In the genomic region with DNA sequence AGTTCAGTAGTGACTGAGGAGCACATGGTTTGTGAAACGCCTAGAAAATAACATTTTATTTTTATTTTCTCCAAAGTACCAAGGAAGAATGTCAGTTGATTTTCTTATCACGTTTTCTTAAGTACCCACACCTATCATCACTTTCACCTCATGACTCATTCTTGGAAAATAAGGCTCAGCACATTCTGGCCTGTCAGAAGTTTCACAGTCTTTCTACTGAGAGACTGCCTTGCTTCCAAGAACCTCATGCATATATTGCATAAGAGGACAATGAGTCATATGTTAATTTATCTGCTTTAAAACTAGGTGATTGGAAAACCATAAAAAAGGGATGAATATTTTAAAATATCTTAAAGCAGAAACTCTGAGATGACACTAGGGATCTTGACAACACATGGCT, we compare ENCODE assay signal across 16 mouse cellular contexts. TPM values are rescaled to one million over a fixed set of nuclear protein-coding genes. Genes with fewer than 3 reads are reported as not detected.
DNase-seq lines count a peak whose midpoint lies in the region; ATAC-seq and TF ChIP-seq lines count a peak whose summit lies in the region.
"Had no signal": no experiment of that assay in that cellular context is flagged by ENCODE, and none has a peak within 500 bp of the region (broad histone marks: within the 10 kb centered on the region; RNA-seq: fewer than 3 reads in every experiment).

No protein-coding gene starts in this region.

- peak; percentile 9 for DNase-seq in limb, embryonic 14.5 days (ENCODE audit: low spot score)
- DNase-seq in limb, embryonic 10.5 days (ENCODE audit: low spot score): no peak
- DNase-seq in CH12.LX (ENCODE audit: extremely low read depth): peak; percentile 31
- no peak for DNase-seq in testis, postnatal 14 days (ENCODE audit: low spot score)
- no peak for DNase-seq in adrenal gland, adult 8-10 months
- no peak for DNase-seq in kidney, postnatal 4 days
- DNase-seq: thymus, postnatal 25 days had no signal

- no peak overlapping the region for H3K4me3 ChIP-seq in limb, embryonic 14.5 days (replicated peaks; ENCODE audit: low read length)
- no peak overlapping the region for H3K4me3 ChIP-seq in limb, embryonic 10.5 days
- no peak overlapping the region for H3K4me3 ChIP-seq in CH12.LX (replicated peaks in 1 of 3; ENCODE audit: low read depth in 2 of 3, low read length in 2 of 3, poor library complexity in 1 of 3)
- no peak overlapping the region for H3K4me3 ChIP-seq in stomach, embryonic 16.5 days (replicated peaks; ENCODE audit: low read length)
- H3K4me3 ChIP-seq: hindbrain, embryonic 10.5 days; midbrain, embryonic 10.5 days; neural tube, embryonic 12.5 days had no signal

- in situ Hi-C loops in CH12.LX (cut with MboI; ENCODE audit: low pct_ligation_motif_present, low pct_unique_long_range_greater_than_20kb, low sequenced_read_pairs): no loop called here

- 0 out of 2 replicates have a peak, but pooled peaks cover 2% of the 10 kb centered on the region for H3K4me1 ChIP-seq in limb, embryonic 14.5 days (ENCODE audit: control insufficient read depth, insufficient read depth, low read length)
- no peaks in the 10 kb centered on the region for H3K4me1 ChIP-seq in limb, embryonic 10.5 days
- H3K4me1 ChIP-seq in CH12.LX (ENCODE audit: control insufficient read depth in 1 of 2, insufficient read depth in 2 of 2): peaks cover 4 to 26% of the 10 kb centered on the region in 2 experiments
- no peaks in the 10 kb centered on the region for H3K4me1 ChIP-seq in stomach, embryonic 16.5 days (ENCODE audit: control insufficient read depth, insufficient read depth, low read length)
- H3K4me1 ChIP-seq: hindbrain, embryonic 10.5 days; midbrain, embryonic 10.5 days; neural tube, embryonic 12.5 days had no signal

- TF ChIP-seq RAD21 in CH12.LX (IDR thresholded peaks at IDR 0.05; ENCODE audit: low read depth, low read length): no peak

- no peaks in the 10 kb centered on the region for H3K36me3 ChIP-seq in limb, embryonic 14.5 days (ENCODE audit: control insufficient read depth, insufficient read depth, low read length)
- no peaks in the 10 kb centered on the region for H3K36me3 ChIP-seq in limb, embryonic 10.5 days
- no peaks in the 10 kb centered on the region for H3K36me3 ChIP-seq in CH12.LX (replicated peaks in 1 of 2; ENCODE audit: control insufficient read depth in 1 of 2, insufficient read depth in 1 of 2, low read length in 1 of 2)
- H3K36me3 ChIP-seq in stomach, embryonic 16.5 days (ENCODE audit: control insufficient read depth, insufficient read depth, low read length): no peaks in the 10 kb centered on the region
- H3K36me3 ChIP-seq: hindbrain, embryonic 10.5 days; midbrain, embryonic 10.5 days; neural tube, embryonic 12.5 days had no signal

- dilution Hi-C loops in CH12.LX (cut with MboI; ENCODE audit: extremely low pct_ligation_motif_present, extremely low pct_unique_long_range_greater_than_20kb, low sequenced_read_pairs): no loop called here

- no peak for ATAC-seq in limb, embryonic 14.5 days (ENCODE audit: low FRiP score, low read depth)
- peak; percentile 72 for ATAC-seq in granulocyte monocyte progenitor cell, adult 5-6 weeks (replicated peaks; ENCODE audit: poor library complexity, severe bottlenecking)
- ATAC-seq in stomach, embryonic 16.5 days (ENCODE audit: insufficient read depth, low FRiP score): no peak
- ATAC-seq: activated CD4-positive, CD25-positive, alpha-beta regulatory T cell, adult 4 months had no signal

- no peak overlapping the region for H3K9ac ChIP-seq in limb, embryonic 14.5 days (ENCODE audit: low read depth, low read length, severe bottlenecking)
- H3K9ac ChIP-seq in CH12.LX (ENCODE audit: insufficient read depth, low read depth): no peak overlapping the region
- no peak overlapping the region for H3K9ac ChIP-seq in stomach, embryonic 16.5 days (ENCODE audit: low read length)
- H3K9ac ChIP-seq: neural tube, embryonic 12.5 days had no signal

- H3K9me3 ChIP-seq in limb, embryonic 14.5 days (ENCODE audit: control insufficient read depth, low read length): no peaks in the 10 kb centered on the region
- H3K9me3 ChIP-seq in limb, embryonic 10.5 days (replicated peaks): no peaks in the 10 kb centered on the region
- no peaks in the 10 kb centered on the region for H3K9me3 ChIP-seq in CH12.LX (replicated peaks; ENCODE audit: low read length)
- no peaks in the 10 kb centered on the region for H3K9me3 ChIP-seq in stomach, embryonic 16.5 days (replicated peaks; ENCODE audit: control insufficient read depth, low read length)
- H3K9me3 ChIP-seq: hindbrain, embryonic 10.5 days; midbrain, embryonic 10.5 days; neural tube, embryonic 12.5 days had no signal

- TF ChIP-seq EP300 in CH12.LX (IDR thresholded peaks at IDR 0.05; ENCODE audit: low read length): peak; percentile 48; the same call in 1 of the 2 replicates

- no peak overlapping the region for H3K27ac ChIP-seq in limb, embryonic 14.5 days (replicated peaks; ENCODE audit: low read depth, low read length)
- no peak overlapping the region for H3K27ac ChIP-seq in limb, embryonic 10.5 days
- no peak overlapping the region for H3K27ac ChIP-seq in CH12.LX (ENCODE audit: insufficient read depth, low read depth)
- 0 out of 2 replicates have a peak overlapping the region, but pooled peaks have one; percentile 23 for H3K27ac ChIP-seq in stomach, embryonic 16.5 days (ENCODE audit: low read length)
- H3K27ac ChIP-seq: hindbrain, embryonic 10.5 days; midbrain, embryonic 10.5 days; neural tube, embryonic 12.5 days had no signal

- 69% methylated on average over 2 of the region's 2 CpGs for WGBS in limb, embryonic 14.5 days
- 81% methylated on average over 2 of the region's 2 CpGs for WGBS in limb, embryonic 10.5 days
- WGBS in stomach, embryonic 16.5 days: 49% methylated on average over 2 of the region's 2 CpGs

- no peak for TF ChIP-seq CTCF in CH12.LX (conservative IDR thresholded peaks at IDR 0.05 in 1 of 2, IDR thresholded peaks at IDR 0.05 in 1 of 2; ENCODE audit: low read depth in 2 of 2, low read length in 2 of 2)

- H3K79me2 ChIP-seq in CH12.LX (replicated peaks; ENCODE audit: control insufficient read depth, extremely low read depth, insufficient read depth, poor library complexity, severe bottlenecking): no peaks in the 10 kb centered on the region

- H3K27me3 ChIP-seq in limb, embryonic 14.5 days (ENCODE audit: control insufficient read depth, insufficient read depth, low read length): no peaks in the 10 kb centered on the region
- H3K27me3 ChIP-seq in limb, embryonic 10.5 days (ENCODE audit: low read depth, poor library complexity, severe bottlenecking): no peaks in the 10 kb centered on the region
- no peaks in the 10 kb centered on the region for H3K27me3 ChIP-seq in CH12.LX (replicated peaks)
- H3K27me3 ChIP-seq in stomach, embryonic 16.5 days (ENCODE audit: control insufficient read depth, insufficient read depth, low read length): no peaks in the 10 kb centered on the region
- H3K27me3 ChIP-seq: neural tube, embryonic 12.5 days had no signal

- TF ChIP-seq POLR2A in limb, embryonic 14.5 days (IDR thresholded peaks at IDR 0.05; ENCODE audit: borderline replicate concordance, extremely low read depth, insufficient read depth, insufficient read length): no peak
- no peak for TF ChIP-seq POLR2A in CH12.LX (IDR thresholded peaks at IDR 0.05; ENCODE audit: low read depth, low read length)

- H3K4me2 ChIP-seq in limb, embryonic 14.5 days (replicated peaks; ENCODE audit: low read depth, low read length, severe bottlenecking): no peak overlapping the region
- no peak overlapping the region for H3K4me2 ChIP-seq in CH12.LX (ENCODE audit: insufficient read depth, low read depth, poor library complexity, severe bottlenecking)
- no peak overlapping the region for H3K4me2 ChIP-seq in stomach, embryonic 16.5 days (ENCODE audit: low read depth, low read length)
- H3K4me2 ChIP-seq: heart, embryonic 11.5 days; neural tube, embryonic 12.5 days had no signal

TF ChIP-seq in CH12.LX, 34 proteins besides CTCF, POLR2A, EP300 and RAD21:
- TF ChIP-seq UBTF (IDR thresholded peaks at IDR 0.05; ENCODE audit: low read depth, low read length) (no peak), JUN (IDR thresholded peaks at IDR 0.05; ENCODE audit: insufficient read depth, low read depth, low read length) (peak; percentile 63; the same call in 1 of the 2 replicates), JUND (conservative IDR thresholded peaks at IDR 0.05; ENCODE audit: low read depth, low read length) (peak; percentile 74), MAFK (IDR thresholded peaks at IDR 0.05; ENCODE audit: insufficient replicate concordance, low read length) (peak; percentile 88), IRF4 (IDR thresholded peaks at IDR 0.05; ENCODE audit: low read depth, low read length) (peak; percentile 42; the same call in 1 of the 2 replicates), BHLHE40 (IDR thresholded peaks at IDR 0.05; ENCODE audit: low read depth, low read length) (peak; percentile 95), HCFC1 (IDR thresholded peaks at IDR 0.05; ENCODE audit: low read depth, low read length) (no peak), ETS1 (conservative IDR thresholded peaks at IDR 0.05; ENCODE audit: low read depth, low read length) (peak; percentile 86)

RNA-seq across cellular contexts. Expression of gene Ppp1r1c, which starts 9.4 kb away (rescaled TPM):
- 0.08 and 0.10 TPM in 2 replicates for polyA plus RNA-seq in limb, embryonic 14.5 days (2012; rRNA removed)
- 0.12 TPM in 1 of 2 replicates, not detected in the other for polyA plus RNA-seq in limb, embryonic 14.5 days (2014; fragmentation: Nextera tagmentation; extraction: Ambion mirVana)
- polyA plus RNA-seq in limb, embryonic 10.5 days (2016; fragmentation: Nextera tagmentation; extraction: Ambion mirVana): not detected in 2 replicates
- total RNA-seq in CH12.LX (2012; rRNA removed) (not detected in 2 replicates), CH12.LX (2014; rRNA removed) (not detected in 2 replicates)
- not detected in 2 replicates for polyA plus RNA-seq in CH12.LX (2012; ENCODE audit: insufficient read length, low read depth)
- not detected in 2 replicates for total RNA-seq in granulocyte monocyte progenitor cell, adult 5-6 weeks (2014; fragmentation: Nextera tagmentation)
- total RNA-seq in granulocyte monocyte progenitor cell, adult 5-6 weeks (2017): not detected in 2 replicates
- not detected in 2 replicates for polyA plus RNA-seq in stomach, embryonic 16.5 days (2015; fragmentation: Nextera tagmentation; extraction: Ambion mirVana)
- not detected for total RNA-seq in adrenal gland, adult 8-10 months (2022)
- polyA plus RNA-seq: activated CD4-positive, CD25-positive, alpha-beta regulatory T cell, adult 4 months; heart, embryonic 11.5 days; kidney, embryonic 14.5 days; liver, embryonic 16.5 days had no signal

Comparison
In these comparisons a context has a peak if more than half of its experiments do, and no peak if none do; other contexts are left out.
1. DNase-seq: peak in limb, embryonic 14.5 days (single experiment) and CH12.LX (single experiment); none in limb, embryonic 10.5 days (single experiment), testis, postnatal 14 days (single experiment), adrenal gland, adult 8-10 months (single experiment) and kidney, postnatal 4 days (0 of 2).